Mouse (Mus musculus) kidney, embryonic 14.5 days (tissue): ENCODE measurements around the gene Urod. TPM values are rescaled to one million over a fixed set of nuclear protein-coding genes. Genes with fewer than 3 reads are reported as not detected.

Experiments used
- ATAC-seq: fragments of 200-750 bp; cut with Nextera tagmentation; 2 replicates; pipeline ENCODE4 v1.8.0; 2017; ENCODE audit warnings: moderate number of reproducible peaks, mild to moderate bottlenecking, moderate TSS enrichment, moderate library complexity; ENCODE audit not compliant: low FRiP score, low TSS enrichment
- H3K27ac ChIP-seq: fragments of 300-500 bp; sonication (generic); 2 replicates; pipeline ENCODE4 v1.5.1; 2014; ENCODE audit warnings: low read depth, mild to moderate bottlenecking, low read length, moderate library complexity, mixed read lengths
- H3K27me3 ChIP-seq: fragments of 300-500 bp; sonication (generic); 2 replicates; pipeline ENCODE4 v1.6.1; 2014; ENCODE audit warnings: mild to moderate bottlenecking, low read length; ENCODE audit not compliant: control insufficient read depth, insufficient read depth
- H3K36me3 ChIP-seq: fragments of 300-500 bp; sonication (generic); 2 replicates; pipeline ENCODE4 v1.6.1; 2014; ENCODE audit warnings: low read length, mixed read lengths; ENCODE audit not compliant: control insufficient read depth, insufficient read depth
- H3K4me1 ChIP-seq: fragments of 300-500 bp; sonication (generic); 2 replicates; pipeline ENCODE4 v1.6.1; 2014; ENCODE audit warnings: low read length, mixed read lengths; ENCODE audit not compliant: control insufficient read depth, insufficient read depth
- H3K4me2 ChIP-seq: fragments of 300-500 bp; sonication (generic); replicated peaks from 2 replicates; pipeline ENCODE4 v1.6.1; 2014; ENCODE audit warnings: low read depth, mild to moderate bottlenecking, low read length
- H3K4me3 ChIP-seq: fragments of 300-500 bp; sonication (generic); 2 replicates; pipeline ENCODE4 v1.5.1; 2014; ENCODE audit warnings: mild to moderate bottlenecking, low read length
- H3K9ac ChIP-seq: fragments of 300-500 bp; sonication (generic); 2 replicates; pipeline ENCODE4 v1.6.1; 2014; ENCODE audit warnings: low read depth, mild to moderate bottlenecking, low read length, moderate library complexity
- H3K9me3 ChIP-seq: fragments of 300-500 bp; sonication (generic); 2 replicates; pipeline ENCODE4 v1.6.1; 2016; ENCODE audit warnings: low read length; ENCODE audit not compliant: control insufficient read depth
- WGBS: fragments of 180-500 bp; shearing (Covaris S2); extraction: QIAGEN DNeasy Blood & Tissue Kit; methylation state at CpG from one replicate; pipeline ENCODE4 v1.1.7; 2014; 5-methylcytosine and 5-hydroxymethylcytosine counted together
- polyA plus RNA-seq: library from polyadenylated mRNA; unstranded; fragments of >200 nt; fragmentation: Nextera tagmentation; extraction: Ambion mirVana; gene quantifications from 2 replicates; pipeline ENCODE4 v1.2.1, GENCODE M21; 2014

Urod gene
- polyA plus RNA-seq, 1 experiment from 2014 or later = 101 TPM

DNA sequence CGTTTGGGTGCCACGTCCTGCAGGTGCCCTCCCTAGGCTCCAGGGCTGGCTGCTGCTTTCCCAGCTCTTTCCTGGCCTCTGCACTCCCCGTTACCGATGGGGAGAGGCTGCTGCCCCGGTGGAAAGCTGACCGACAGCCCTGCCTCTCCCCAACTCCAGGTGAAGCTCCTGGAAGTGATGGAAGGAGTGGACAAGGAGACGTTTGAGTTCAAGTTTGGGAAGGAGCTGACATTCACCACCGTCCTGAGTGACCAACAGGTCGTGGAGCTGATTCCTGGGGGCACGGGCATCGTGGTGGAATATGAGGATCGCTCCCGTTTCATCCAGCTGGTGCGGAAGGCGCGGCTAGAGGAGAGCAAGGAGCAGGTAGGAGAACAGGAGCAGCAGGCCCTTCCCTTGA, 7.7 kb upstream of the Urod start:
- ATAC-seq = no peak
- no peak overlapping the region for H3K9ac ChIP-seq

DNA sequence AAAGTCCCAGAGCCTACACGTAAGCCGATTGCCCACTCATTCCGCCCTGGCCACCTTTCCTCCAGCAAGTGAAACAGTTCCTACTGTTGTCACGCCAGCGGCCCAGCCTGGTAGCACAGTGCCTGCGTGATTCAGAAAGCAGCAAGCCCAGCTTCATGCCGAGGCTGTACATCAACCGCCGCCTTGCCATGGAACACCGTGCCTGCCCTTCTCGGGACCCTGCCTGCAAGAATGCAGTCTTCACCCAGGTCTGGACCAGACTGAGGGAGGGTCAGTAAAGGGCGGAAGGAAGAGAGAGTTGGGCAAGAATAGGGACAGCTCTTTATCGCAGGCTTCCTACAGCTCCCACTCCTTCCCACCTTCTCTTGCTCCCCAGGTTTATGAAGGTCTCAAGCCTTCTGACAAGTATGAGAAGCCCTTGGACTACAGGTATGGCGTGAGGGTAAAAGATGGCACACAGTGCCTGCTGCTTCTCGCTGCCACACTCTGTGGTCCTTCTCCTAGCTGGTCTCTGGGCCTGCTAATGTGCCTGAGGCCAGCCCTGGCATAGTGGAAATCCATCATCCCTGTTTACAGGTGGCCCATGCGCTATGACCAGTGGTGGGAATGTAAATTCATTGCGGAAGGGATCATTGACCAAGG, 5.4 kb upstream of the Urod start:
- Histone ChIP-seq H3K36me3 (peaks cover 28% of the 10 kb centered on the region; the same call in 1 of the 2 replicates), H3K4me3 (no peak overlapping the region), H3K4me2 (no peak overlapping the region), H3K9me3 (no peaks in the 10 kb centered on the region), H3K9ac (no peak overlapping the region), H3K4me1 (peaks cover 11% of the 10 kb centered on the region; the same call in 1 of the 2 replicates), H3K27me3 (no peaks in the 10 kb centered on the region), H3K27ac (no peak overlapping the region)
- WGBS = 92% methylated on average over 17 of the region's 17 CpGs
- ATAC-seq = no peak

More for the DNA sequence above, 7.7 kb upstream of the Urod start:
- 92% methylated on average over 16 of the region's 16 CpGs for WGBS
- Histone ChIP-seq H3K27ac (no peak overlapping the region), H3K27me3 (no peaks in the 10 kb centered on the region), H3K36me3 (peaks cover 28% of the 10 kb centered on the region; the same call in 1 of the 2 replicates), H3K4me3 (no peak overlapping the region), H3K4me2 (no peak overlapping the region), H3K9me3 (no peaks in the 10 kb centered on the region), H3K4me1 (no peaks in the 10 kb centered on the region)

DNA sequence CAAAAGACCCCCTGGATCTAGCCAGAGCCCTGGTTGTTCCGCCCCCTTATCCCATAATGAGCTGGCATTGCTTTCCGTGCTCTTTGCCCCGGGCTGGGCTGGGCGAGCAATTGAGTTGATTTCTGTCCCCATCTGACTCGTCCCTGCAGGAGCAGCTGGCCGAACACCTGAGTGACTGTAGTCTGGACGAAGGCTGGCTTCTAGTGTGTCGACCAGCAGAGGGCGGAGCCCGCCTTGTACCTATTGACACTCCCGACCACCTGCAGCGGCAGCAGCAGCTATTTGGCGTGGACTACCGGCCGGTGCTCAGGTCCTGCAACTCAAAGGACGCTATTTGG, 1.6 kb upstream of the Urod start:
- peaks cover 18% of the 10 kb centered on the region; the same call in 1 of the 2 replicates for H3K4me1 ChIP-seq
- peak overlapping the region; percentile 86 for H3K4me2 ChIP-seq
- peak overlapping the region; percentile 97 for H3K4me3 ChIP-seq
- H3K9me3 ChIP-seq = no peaks in the 10 kb centered on the region
- H3K27me3 ChIP-seq = no peaks in the 10 kb centered on the region
- peak overlapping the region; percentile 74 for H3K9ac ChIP-seq
- peaks cover 19% of the 10 kb centered on the region; the same call in 1 of the 2 replicates for H3K36me3 ChIP-seq
- WGBS = under 1% methylated on average over 16 of the region's 16 CpGs
- H3K27ac ChIP-seq = no peak overlapping the region
- peak; percentile 11 for ATAC-seq

DNA sequence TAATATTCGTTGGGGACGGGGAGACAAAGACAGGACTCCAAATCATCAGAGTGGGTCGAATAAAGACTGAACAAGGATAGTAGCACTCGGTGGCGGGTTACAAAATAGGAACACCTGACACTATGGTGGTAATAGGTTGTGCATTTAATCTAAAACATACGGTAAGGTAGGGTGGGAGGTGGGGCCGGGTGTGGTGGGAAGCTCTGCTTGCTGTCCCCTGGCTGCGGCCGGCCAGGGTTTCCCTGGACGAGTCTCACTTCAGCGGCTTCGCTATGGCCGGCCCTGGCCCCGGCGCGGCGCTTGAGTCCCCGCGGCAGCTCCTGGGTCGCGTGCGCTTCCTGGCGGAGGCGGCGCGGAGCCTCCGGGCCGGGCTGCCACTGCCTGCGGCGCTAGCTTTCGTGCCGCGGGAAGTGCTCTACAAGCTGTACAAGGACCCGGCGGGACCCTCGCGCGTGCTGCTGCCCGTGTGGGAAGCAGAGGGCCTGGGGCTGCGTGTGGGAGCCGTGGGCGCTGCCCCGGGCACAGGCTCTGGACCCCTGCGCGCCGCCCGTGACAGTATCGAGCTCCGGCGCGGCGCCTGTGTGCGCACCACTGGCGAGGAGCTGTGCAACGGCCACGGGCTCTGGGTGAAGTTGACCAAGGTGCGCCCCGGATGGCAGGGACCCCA, 1.1 kb upstream of the Urod start, which contains the start of gene Hectd3:
Gene Hectd3, plus strand, starts transcription at position 187 of the 667 bp plus-strand sequence.
- Histone ChIP-seq H3K36me3 (peaks cover 20% of the 10 kb centered on the region; the same call in 1 of the 2 replicates), H3K9ac (peak within 1 kb of the TSS; percentile 74), H3K27me3 (no peaks in the 10 kb centered on the region), H3K4me1 (peaks cover 18% of the 10 kb centered on the region; the same call in 1 of the 2 replicates), H3K4me3 (peak within 1 kb of the TSS; percentile 97), H3K4me2 (peak within 1 kb of the TSS; percentile 86), H3K27ac (peak within 1 kb of the TSS; percentile 77), H3K9me3 (no peaks in the 10 kb centered on the region)
- peak; percentile 74 for ATAC-seq
- WGBS = under 1% methylated on average over 58 of the region's 58 CpGs

DNA sequence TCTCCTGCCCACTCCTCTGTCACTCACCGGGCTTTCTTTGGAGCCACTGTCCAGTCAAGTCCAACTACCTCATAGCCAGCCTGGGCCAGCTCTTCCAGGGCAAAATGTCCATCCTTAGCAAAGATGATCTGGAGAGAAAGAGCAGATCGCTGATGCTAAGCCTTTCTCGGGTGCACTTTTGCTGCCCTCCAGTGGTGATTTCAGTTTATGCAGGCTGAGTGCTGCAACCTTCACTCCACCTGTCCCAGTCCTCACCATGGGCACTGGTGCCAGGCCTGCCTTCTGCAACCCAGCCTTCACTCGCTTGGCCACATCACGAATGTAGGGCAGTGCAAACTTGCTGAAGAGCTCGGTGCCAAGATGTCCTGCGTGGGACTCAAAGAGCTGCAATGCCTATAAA, 2.8 kb downstream of the Urod start:
- Histone ChIP-seq H3K27me3 (no peaks in the 10 kb centered on the region), H3K4me3 (no peak overlapping the region), H3K4me2 (no peak overlapping the region), H3K9ac (no peak overlapping the region), H3K4me1 (peaks cover 18% of the 10 kb centered on the region; the same call in 1 of the 2 replicates), H3K36me3 (peaks cover 15% of the 10 kb centered on the region; the same call in 1 of the 2 replicates), H3K27ac (no peak overlapping the region), H3K9me3 (no peaks in the 10 kb centered on the region)
- WGBS = 11% methylated on average over 7 of the region's 7 CpGs
- ATAC-seq = no peak

DNA sequence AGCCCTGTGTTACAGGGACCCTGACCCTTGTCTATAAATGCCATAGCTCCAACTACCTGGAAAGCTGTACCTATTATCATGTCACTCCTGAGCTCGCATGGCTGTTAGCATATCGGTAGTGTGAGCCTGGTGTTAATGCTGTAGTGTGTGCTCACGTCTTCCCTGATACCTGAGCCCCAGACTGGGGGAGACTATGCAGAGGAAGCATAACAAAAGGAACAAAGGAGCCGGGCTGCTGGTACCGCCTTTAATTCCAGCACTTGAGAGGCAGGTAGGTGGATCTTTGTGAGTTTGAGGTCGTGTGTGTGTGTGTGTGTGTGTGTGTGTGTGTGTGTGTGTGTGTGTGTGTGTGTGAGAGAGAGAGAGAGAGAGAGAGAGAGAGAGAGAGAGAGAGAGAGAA, 4.5 kb downstream of the Urod start:
- ATAC-seq = no peak
- no peaks in the 10 kb centered on the region for H3K9me3 ChIP-seq
- H3K4me2 ChIP-seq = no peak overlapping the region
- H3K36me3 ChIP-seq = peaks cover 15% of the 10 kb centered on the region; the same call in 1 of the 2 replicates
- no peak overlapping the region for H3K27ac ChIP-seq
- WGBS = 60% methylated on average over 6 of the region's 6 CpGs
- no peak overlapping the region for H3K4me3 ChIP-seq
- peaks cover 8% of the 10 kb centered on the region; the same call in 1 of the 2 replicates for H3K4me1 ChIP-seq
- H3K27me3 ChIP-seq = no peaks in the 10 kb centered on the region
- H3K9ac ChIP-seq = no peak overlapping the region

DNA sequence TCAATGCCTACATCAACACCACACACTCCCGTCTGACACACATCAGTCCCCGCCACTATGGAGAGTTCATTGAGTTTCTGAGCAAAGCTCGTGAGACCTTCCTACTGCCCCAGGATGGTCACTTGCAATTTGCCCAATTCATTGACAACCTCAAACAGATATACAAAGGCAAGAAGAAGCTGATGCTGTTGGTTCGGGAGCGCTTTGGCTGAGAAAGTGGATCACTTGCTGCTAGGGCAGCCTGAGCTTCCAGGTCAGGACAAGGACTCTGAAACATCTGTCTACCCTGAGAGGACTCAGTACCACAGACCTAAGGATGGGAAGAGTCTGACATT, 7.1 kb downstream of the Urod start:
- no peak for ATAC-seq
- no peak overlapping the region for H3K4me2 ChIP-seq
- no peaks in the 10 kb centered on the region for H3K4me1 ChIP-seq
- no peaks in the 10 kb centered on the region for H3K9me3 ChIP-seq
- 77% methylated on average over 5 of the region's 5 CpGs for WGBS
- H3K27ac ChIP-seq = no peak overlapping the region
- H3K9ac ChIP-seq = no peak overlapping the region
- H3K36me3 ChIP-seq = peaks cover 15% of the 10 kb centered on the region; the same call in 1 of the 2 replicates
- no peak overlapping the region for H3K4me3 ChIP-seq
- H3K27me3 ChIP-seq = no peaks in the 10 kb centered on the region

DNA sequence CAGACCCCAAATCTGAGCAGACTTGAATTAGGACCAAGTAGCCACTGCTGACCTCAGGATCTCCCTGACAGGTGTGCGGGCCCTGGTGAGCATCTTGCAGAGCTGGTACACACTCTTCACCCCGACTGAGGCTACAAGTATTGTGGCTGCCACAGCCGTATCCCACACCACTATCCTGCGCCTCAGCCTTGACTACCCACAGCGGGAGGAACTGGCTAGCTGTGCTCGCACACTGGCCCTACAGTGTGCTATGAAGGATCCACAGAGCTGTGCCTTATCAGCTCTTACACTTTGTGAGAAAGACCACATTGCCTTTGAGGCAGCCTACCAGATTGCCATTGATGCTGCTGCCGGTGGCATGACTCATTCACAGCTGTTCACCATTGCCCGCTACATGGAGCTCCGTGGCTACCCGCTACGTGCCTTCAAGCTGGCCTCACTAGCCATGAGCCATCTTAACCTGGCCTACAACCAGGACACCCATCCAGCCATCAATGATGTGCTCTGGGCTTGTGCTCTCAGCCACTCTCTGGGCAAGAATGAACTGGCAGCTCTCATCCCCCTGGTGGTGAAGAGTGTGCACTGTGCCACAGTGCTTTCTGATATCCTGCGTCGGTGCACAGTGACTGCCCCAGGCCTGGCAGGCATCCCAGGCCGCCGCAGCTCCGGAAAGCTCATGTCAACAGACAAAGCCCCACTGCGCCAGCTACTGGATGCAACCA, 7.7 kb downstream of the Urod start:
- H3K4me2 ChIP-seq = no peak overlapping the region
- H3K27me3 ChIP-seq = no peaks in the 10 kb centered on the region
- no peaks in the 10 kb centered on the region for H3K9me3 ChIP-seq
- H3K4me3 ChIP-seq = no peak overlapping the region
- peak; percentile 84 for ATAC-seq
- H3K9ac ChIP-seq = no peak overlapping the region
- 71% methylated on average over 17 of the region's 17 CpGs for WGBS
- peaks cover 15% of the 10 kb centered on the region; the same call in 1 of the 2 replicates for H3K36me3 ChIP-seq
- no peaks in the 10 kb centered on the region for H3K4me1 ChIP-seq
- no peak overlapping the region for H3K27ac ChIP-seq
